Mouse (Mus musculus) ovary, postnatal 14 days (tissue): ENCODE measurements around the gene Ttc41.

Experiments used
- DNase-seq: peaks from one replicate; pipeline ENCODE4 v3.0.0; 2022; ENCODE audit warnings: low spot score

The Ttc41 gene

DNA sequence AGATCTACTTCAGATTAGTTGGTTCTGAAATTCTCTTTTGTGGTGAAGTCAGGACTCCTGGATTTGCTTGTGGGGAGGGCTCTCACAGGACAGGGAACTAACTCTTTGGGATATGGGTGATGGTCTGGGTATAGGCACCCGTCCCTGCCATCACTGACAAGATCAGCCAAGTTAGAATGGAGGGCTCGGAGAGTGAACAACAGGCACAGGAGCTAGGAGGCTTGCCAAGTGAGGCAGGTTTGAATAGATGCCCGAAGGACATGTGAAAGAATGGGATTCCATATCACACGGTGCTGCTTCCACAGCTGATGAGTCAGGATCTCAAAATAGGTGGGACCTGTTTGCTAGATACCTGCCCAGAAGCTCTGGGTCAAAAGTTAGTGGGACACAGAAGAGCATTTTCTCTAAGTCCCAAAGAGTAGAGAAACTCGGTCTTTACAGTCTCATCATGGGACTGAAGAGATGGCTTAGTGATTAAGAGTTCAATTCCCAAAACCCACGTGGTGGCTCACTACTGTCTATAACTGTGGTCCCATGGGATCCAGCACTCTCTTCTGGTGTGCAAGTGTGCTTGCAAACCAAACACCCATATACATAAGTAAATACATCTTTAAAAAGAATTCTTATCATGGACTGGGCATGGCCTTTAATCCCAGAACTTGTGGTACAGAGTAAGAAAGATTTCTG lies 50.3 kb downstream of the Ttc41 start:
- DNase-seq = no peak

DNA sequence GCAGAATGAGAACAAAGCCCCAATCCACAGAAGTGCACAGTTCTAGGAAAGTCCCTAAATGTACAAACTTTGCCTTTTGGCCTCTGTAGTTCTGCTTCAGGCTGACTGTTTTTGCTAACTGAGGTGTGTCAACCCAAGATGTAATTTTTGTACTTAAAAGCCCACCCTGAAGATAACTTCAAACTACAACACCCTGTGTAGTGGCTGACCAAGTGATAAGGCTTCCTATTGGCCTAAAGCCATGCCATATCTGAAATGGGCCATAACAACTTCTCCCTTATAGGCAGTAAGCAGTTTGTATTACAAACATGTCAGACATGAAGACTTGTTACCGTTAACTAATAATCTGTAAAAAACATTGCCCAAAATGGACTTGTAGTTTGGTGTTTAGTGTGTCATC lies 52.1 kb downstream of the Ttc41 start:
- no peak for DNase-seq

DNA sequence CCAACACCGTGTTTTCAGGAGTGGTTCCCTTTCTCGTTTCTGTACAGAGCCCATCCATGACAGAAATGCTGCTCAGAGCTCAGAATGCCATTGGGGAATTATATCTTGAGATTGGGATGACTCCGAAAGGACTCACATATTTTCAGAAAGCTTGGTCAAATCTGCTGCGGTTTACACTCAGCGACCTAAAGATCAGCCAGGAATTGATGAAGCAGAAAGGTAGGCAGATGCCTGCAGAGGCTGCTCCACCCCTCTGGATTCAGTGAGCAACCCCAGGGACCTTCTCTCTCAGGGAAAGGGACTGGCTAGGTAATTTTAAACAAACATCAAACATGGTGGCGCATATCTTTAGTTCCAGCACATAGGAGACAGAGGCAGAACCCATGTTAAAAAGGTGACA lies 52.6 kb downstream of the Ttc41 start:
- no peak for DNase-seq

DNA sequence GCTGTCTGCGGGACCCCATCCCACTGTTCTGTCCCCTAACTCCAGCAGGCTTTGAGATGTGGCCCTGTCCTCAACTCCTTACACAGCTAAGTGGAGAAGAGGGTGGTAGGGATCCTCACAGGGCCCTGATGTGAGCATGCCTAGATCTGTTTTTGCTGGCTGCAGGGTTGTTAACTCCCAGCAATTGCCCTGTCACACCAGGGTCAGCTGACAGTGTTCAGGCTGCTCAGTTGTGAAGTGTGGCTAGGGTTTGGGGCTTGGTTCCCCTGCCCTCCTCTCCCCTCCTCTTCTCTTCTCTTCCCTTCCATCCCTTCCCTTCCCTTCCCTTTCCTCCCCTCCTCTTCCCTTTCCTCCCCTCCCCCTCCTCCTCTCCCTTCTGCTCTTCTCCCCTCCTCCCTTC lies 55.6 kb downstream of the Ttc41 start:
- DNase-seq = no peak

DNA sequence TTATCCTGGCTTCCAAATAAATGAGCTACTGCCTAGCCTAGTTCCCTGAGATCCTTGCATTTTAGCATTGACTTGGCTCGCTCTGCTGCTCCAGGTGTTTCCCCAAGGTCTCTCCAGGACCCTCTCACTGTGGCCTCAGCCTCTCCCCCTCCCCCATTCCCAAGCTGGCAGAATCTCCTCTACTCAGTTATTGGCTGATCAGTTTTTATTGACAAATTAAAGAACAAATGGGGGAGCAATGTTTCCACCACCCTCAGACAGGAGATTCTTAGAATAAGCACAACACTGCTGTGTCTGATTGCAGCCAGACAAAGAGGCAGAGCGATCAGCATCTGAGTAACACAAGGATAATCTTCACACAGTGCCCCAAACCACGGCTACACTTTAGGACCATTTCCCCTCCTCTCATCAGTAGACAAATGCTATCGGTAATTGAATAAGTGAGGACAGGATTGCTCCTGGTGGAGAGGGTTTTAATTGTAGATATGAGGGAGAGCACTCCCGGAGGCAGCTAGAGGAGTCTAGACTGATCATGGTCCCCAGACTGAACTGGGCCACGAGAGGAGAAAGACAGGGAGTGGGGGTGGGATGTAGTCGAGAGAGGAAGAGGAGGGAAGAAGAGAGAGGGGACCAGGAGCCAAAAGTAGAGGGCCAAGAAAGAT lies 56.2 kb downstream of the Ttc41 start:
- no peak for DNase-seq

DNA sequence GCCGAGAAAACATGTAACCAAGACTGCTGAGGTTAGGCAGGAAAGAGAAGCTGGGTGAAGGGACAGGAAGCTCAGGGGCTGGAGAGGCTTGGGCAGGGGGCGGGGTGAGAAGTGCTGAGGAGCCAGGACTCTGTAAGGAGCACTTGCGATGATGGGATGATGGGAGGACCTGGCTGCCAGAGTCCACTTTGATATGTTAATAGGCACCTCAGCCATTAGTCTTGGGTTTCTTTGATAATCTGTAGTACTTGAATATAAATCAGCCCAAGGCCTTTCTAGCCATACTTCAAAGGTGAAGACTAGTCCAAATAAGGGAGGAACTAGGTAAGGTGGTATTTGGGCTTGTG lies 56.7 kb downstream of the Ttc41 start:
- no peak for DNase-seq

DNA sequence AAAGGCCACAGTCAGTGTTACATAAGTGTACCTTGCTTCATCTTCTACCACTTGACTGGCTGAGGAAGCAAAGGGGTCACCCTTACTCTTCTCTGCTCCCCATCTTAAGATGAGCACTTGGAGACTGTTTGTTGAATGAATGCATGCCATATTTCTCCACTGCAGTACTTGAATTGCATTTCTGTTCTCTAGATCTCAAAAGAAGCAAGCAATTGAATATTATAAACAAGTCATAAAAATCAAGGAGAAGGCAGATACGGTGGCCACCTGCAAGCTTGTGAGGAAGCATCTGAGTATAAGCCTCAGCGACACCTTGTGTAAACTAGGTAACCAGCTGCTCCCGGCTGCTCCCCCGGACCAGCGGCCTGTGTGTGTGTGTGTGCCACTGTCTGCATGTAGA lies 58.1 kb downstream of the Ttc41 start, which contains the start of gene Gm49358:
Gm49358 (plus strand) TSS at position 301 of the 400 bp plus-strand sequence.
- DNase-seq = no peak

DNA sequence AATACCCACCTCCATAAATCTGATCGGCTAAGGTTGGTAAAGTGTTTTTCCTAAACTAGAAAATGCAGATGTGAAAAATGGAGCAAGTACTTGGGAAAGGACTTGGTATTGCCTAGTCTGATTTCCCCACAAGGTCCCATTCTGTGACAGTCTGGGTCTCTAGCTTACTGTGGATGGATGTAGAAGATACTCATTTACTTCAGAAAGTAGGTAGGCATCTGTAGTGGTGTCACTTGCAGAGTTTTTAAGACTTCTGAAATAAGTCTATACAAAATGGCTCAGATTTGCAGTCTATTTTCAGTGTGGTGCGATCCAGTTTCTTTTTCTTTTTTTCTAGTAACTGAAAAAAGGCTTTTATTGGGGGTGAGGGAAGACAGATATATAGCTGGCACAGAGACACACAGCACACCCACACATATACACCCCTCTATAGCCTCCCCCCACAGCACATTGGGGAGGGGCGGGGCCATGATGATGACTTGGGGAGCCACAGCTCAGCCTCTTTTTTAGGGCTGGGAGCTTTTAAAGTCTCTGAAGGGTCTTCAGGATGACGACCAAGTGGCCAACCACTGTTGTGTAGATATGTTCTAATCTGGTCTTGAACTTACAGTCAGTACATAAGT lies 59.8 kb downstream of the Ttc41 start:
- DNase-seq = no peak

DNA sequence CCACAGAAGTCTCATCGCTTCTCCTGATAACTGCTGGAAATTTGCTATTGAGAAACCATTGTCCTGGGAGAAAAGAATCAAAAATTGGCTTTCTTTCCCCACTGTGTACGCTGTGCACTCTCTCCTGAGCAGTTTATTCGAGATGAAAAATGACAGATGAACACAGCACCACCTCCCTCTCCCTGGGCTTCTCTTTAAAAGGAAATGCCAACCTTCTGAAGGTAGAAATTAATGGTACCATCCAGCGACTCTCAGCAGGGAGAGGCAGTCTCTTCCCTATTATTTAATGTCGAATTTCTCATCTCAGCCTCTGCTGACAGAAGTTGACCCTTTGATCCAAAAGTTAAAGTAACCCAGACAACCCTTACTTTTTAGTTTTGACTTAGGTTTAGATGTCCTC lies 63.6 kb downstream of the Ttc41 start:
- DNase-seq = no peak

DNA sequence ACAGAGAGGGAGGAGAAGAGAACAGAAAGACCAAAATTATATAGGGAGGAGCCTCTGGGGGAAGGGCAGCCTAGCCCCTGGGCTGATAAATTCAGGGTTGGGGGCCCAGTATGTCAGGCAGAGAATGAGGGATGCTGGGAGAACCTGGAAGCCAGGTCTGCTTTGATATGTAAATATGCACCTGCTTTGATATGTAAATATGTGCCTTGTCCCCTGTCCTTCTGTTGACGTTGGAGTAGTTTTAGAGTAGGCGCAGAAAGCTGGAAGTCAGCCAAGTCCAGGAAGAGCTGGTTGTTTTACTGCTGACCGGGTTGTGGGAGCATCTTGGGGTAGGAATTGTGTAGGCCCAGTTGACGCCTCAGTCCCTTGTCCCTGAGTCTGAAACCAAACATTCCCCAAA lies 64.2 kb downstream of the Ttc41 start:
- no peak for DNase-seq

DNA sequence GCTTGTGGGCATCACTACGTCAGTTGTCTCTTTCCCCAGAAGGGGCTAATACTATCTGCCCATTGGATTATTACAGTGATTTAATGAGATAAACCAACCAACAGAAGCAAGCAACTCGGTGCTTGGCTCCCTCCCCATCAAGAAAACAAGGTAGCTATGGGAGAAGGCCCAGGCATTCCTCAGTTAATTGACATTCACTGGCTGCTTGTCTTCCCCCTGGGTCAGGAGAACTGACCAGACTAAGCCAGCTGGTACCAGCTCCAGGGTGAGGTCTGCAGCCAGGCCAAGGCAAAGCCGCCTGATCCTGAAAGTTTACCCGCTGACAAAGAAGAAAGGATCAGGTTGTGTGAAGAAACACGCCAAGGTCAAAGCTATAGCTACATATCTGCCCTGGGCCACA lies 66.1 kb downstream of the Ttc41 start:
- no peak for DNase-seq

DNA sequence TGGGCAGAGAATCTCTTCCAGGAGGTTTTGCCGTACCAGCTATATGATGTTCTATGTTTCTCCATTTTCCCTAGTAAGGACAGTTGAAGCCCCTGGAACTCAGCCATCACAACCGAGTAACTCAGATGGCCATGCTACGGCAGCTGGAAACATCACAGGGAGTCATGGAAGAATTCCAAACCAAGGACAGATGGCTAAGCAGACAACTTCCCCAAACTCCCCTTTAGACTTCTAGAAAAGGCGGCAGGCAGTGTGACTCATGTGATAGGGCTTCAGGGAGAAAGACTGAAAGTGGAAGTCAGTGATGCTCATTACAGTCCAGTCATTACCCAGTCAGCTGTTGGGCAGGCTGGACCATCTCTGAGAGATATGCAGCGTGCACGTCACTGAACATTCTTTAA lies 66.6 kb downstream of the Ttc41 start:
- no peak for DNase-seq

DNA sequence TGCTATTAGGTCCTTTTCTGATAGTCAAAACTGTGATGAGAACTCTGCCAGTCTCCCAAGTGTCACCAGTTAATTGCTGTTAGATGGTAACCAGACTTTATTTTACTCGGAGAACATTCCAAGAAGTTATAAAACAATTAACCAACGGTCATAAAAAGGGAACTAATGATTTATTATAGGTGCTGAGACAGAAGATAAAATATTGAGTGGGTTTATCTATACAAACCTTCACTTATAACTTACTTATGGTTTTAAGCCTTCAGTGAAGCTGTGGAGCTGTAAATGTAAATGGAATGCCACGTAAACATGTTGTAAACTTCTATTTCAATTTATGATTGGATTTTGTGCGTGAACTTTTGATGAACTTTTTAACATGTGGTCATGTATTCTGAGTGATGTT lies 67.7 kb downstream of the Ttc41 start:
- DNase-seq = no peak

DNA sequence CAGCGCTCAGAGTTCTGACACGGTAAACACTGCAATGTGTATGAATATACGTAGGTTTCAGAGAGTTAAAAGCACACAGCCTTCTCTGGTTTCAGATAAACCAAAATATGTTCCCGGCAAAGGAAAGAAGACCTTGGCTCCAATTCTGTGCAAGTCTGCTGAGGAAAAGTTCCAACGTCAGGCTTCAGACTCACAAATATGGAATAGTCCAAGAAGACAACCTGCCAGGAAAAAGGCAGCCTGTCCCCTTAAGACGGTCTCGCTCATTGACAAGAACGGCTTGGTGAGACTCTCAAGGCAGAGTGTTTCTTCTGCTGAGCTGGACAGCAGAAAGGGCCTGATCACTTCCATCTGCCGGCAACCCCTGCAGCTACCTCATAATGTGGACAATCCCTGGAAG lies 70.7 kb downstream of the Ttc41 start:
- DNase-seq = no peak

DNA sequence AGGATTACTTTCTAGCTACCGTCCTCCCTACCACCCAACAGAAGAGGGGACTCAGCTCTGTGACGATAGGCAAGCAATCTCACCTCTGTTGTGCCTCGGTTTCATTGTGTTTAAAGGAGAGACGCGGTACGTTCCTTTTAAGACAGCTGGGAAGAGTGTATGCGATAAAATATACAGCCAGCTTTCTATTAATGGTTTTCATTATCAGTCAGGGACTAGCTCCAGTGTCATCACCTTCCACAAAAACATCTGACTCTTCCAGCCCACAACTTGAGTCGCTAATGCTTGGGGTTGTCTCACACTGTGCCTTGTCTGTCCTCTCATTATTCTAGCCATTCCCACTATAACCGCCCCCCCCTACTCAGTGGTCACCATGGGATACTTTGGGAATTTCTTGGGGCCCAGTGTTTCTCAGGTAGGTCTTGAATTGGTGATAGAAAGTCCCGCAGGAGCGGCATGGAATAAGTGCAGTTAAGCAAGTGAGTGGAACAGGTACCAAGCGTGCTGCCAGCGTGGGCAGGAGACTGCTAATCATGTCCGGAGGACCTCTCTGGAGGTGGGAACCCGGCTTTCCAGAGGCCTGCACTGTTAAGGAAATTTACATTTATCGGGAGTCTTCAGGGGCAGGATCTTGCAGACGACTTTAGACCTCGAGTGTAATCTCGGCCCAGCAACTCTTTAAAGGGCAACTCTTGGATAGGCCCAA lies 72.2 kb downstream of the Ttc41 start:
- no peak for DNase-seq

DNA sequence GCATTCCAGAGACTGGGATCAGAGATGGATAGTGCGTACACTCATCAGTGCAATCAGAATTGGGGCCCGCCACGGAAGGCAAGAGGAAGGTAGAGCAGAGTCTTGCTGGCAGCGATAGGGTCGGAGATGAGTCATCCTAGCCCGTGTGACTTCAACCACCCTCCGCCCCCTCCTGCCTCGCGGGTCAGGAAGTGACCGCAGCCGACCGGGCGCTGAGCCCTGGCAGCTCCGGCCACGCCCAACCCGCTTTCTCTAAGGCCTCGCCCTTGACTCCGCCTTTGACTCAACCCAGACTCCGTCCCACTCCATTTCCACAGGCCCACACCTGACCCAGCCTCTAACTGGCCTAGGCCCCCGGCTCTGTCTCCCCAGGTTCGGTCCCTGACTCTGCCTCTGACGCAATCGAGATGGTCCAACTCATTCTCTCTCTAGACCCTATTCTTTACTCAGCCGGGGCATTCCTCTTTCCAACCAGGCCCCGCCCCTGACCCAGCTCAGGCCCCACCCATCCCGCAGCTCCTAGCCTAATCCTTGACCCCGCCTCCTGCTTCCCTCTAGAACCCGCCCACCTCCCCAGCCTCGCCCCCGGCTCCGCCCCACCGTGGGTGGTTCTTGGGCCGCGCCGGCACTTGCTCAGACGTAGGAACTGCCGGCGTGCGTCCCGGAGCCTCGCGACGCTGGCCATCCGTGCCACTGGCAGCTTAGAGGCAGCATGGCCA lies 72.9 kb downstream of the Ttc41 start, which contains the start of gene Nt5dc3:
Nt5dc3 (plus strand) TSS at position 608 of the 719 bp plus-strand sequence.
- peak; percentile 87 for DNase-seq

DNA sequence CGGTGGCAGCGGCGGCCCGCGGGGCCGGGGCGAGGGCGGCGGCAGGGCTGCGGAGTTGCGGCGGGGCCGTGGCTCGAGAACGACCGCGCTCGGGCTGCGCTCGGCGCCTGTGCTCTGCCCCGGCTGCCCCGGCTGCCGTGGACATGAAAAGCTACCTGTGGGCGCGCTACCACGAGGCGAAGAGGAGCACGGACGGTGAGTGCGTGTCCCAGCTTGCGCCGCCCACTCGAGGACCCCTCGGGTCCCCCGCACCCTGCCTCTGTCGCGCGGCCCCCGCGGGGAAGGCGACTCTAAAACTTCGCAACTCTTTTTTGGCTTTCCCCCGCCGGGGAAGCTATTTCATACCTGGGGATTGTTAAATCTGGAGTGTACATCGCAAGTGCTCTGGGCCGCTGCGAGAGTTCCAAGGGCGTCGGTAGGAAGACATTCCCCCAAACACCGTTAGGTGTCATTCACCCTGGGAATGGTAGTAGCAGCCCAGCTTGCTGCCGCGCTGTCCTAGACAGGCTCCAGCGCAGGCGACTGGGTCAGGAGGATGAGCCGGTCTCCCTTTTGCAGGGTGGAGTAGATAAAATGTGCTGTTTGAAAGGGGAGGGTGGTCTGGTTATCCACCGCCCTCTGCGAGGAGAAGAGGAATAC lies 73.6 kb downstream of the Ttc41 start:
- no peak for DNase-seq

DNA sequence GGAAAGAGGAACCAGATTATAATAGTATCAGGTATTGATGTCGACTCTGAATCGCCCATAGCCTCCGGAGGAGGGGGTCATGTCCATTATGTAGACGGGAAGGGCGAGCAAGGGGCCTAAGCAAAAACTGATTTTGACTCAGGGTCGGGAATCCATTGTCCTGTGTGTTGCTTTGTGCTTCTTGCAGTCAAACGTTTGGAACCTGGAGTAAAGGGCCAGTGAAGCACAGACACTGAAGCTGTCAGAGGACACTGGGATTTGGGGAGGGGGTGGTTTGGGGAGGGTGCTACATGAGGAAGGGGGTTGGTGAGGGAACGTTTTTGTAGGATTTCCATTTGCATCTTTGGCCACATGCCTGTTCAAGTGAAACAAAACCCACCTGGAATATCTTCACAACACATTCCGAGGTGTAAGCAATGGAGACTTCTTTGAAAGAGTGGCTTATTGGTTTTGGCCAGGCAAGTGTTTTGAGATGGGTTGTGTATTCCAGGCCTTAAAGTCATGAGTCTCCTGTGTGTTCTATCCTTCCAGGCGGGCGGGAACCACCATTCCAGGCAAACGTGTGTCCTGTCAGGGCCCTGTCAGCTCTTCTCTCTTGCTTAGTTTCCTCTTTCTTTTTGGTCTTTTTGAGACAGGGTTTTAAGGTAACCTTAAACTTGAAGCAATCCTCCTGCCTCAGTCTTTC lies 74.3 kb downstream of the Ttc41 start:
- DNase-seq = no peak

DNA sequence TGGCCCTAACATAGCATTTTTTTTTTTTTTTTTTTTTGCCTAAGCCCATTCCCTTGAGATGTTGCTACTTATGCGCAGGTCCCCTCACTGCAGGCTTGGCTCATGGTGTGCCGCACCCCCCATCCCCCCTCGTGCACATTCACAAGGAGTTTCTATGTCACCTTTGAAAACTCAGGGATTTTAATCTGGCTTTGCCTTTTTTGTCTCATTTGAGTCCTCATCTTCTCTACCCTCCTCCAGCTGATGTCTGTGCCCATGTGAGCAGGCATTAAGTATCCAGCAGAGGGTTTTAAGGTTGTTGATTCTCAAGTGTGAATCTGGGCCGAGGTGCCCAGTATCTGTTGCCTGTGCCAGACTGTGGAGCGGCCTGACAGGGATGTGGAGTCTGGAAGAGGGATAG lies 76.0 kb downstream of the Ttc41 start:
- DNase-seq = no peak

DNA sequence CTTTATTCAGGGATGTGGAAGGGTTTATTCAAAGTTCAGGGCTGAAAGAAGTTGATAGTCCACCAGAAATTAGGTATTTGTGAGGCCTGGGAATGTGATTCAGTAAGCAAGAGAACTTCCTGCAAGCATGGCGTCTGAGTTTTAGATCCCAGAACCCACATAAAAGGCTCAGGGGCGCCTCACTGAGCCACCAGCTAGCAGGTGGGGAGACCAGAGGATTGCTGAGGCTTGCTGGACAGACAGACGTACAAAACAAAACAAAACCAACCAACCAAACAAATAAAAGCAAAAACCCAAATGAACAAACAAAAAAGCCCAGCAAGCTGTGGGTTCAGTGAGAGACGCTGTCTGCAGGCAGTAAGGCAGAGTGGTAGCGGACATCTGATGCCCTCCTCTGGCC lies 77.0 kb downstream of the Ttc41 start:
- DNase-seq = no peak

DNA sequence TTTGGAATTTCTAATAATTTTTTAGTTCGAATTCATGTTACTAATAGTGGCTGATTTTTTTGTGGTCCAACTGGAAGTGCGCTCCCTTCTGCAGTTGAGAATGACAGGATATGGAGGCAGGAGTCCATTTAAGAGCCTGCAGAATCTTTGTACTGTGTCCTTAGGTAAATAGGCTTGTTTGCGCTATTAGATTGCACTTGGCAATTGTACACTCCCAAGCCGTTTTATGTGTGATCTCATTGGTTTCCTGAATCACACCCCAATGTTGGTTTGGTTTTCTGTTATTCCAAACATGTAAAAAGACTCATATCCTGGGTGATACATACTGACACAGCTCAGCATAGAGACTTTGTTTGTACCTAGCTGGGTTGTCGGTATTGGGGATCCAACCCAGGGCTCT lies 78.0 kb downstream of the Ttc41 start:
- DNase-seq = no peak
